Mouse (Mus musculus): ENCODE measurements around the gene Myo3b.
A peak's percentile ranks its signal among the peaks of the same experiment; 100 is the strongest.

The Myo3b gene

GRCm38 (mm10) chr2:70065729-70066300 is 26.9 kb downstream of the Myo3b start:
- DNase-seq (ENCODE audit: low read depth, low spot score), result no peak

- no peak for DNase-seq (ENCODE audit: low read depth, low spot score)
Observed at GRCm38 (mm10) chr2:70066338-70067022, 27.6 kb downstream of the Myo3b start.

- no peak for DNase-seq (ENCODE audit: low read depth, low spot score)
Observed at GRCm38 (mm10) chr2:70069861-70070260, 30.9 kb downstream of the Myo3b start.

GRCm38 (mm10) chr2:70083444-70084020 is 44.6 kb downstream of the Myo3b start:
- DNase-seq (ENCODE audit: low read depth, low spot score), result no peak

- DNase-seq (ENCODE audit: low read depth, low spot score), result no peak
Observed at GRCm38 (mm10) chr2:70091261-70091660, 52.3 kb downstream of the Myo3b start.

- no peak for DNase-seq (ENCODE audit: low read depth, low spot score)
Observed at GRCm38 (mm10) chr2:70091801-70092522, 53.0 kb downstream of the Myo3b start.

- DNase-seq (ENCODE audit: low read depth, low spot score), result no peak
Observed at GRCm38 (mm10) chr2:70092665-70093064, 53.7 kb downstream of the Myo3b start.

- no peak for DNase-seq (ENCODE audit: low read depth, low spot score)
Observed at GRCm38 (mm10) chr2:70094446-70094845, 55.5 kb downstream of the Myo3b start.

GRCm38 (mm10) chr2:70097229-70098095 is 58.5 kb downstream of the Myo3b start:
- no peak for DNase-seq (ENCODE audit: low read depth, low spot score)

- DNase-seq (ENCODE audit: low read depth, low spot score), result no peak
Observed at GRCm38 (mm10) chr2:70099459-70099858, 60.5 kb downstream of the Myo3b start.

- no peak for DNase-seq (ENCODE audit: low read depth, low spot score)
Observed at GRCm38 (mm10) chr2:70105286-70106030, 66.5 kb downstream of the Myo3b start.

- no peak for DNase-seq (ENCODE audit: low read depth, low spot score)
Observed at GRCm38 (mm10) chr2:70109010-70109409, 70.1 kb downstream of the Myo3b start.

GRCm38 (mm10) chr2:70113798-70114782 is 75.2 kb downstream of the Myo3b start:
- DNase-seq (ENCODE audit: low read depth, low spot score), result peak; percentile 61

GRCm38 (mm10) chr2:70118376-70119264 is 79.7 kb downstream of the Myo3b start:
- no peak for DNase-seq (ENCODE audit: low read depth, low spot score)

GRCm38 (mm10) chr2:70119265-70119663 is 80.3 kb downstream of the Myo3b start:
- no peak for DNase-seq (ENCODE audit: low read depth, low spot score)

GRCm38 (mm10) chr2:70126330-70126729 is 87.4 kb downstream of the Myo3b start:
- no peak for DNase-seq (ENCODE audit: low read depth, low spot score)

- peak; percentile 94 for DNase-seq (ENCODE audit: low read depth, low spot score)
Observed at GRCm38 (mm10) chr2:70126783-70127182, 87.9 kb downstream of the Myo3b start.

GRCm38 (mm10) chr2:70127351-70128148 is 88.6 kb downstream of the Myo3b start:
- peak; percentile 23 for DNase-seq (ENCODE audit: low read depth, low spot score)

Measured in forelimb bud, embryonic 11.5 days (tissue).